Mouse (Mus musculus) ES-Bruce4 (cell line): Measurements from ENCODE around the gene Kat7.

ENCODE experiments used
- CTCF ChIP-seq: IDR thresholded peaks from one replicate; pipeline ENCODE4 v1.8.1; 2011; ENCODE audit warnings: low read depth, low read length
- EP300 ChIP-seq: IDR thresholded peaks from 2 replicates; pipeline ENCODE4 v1.6.1; 2011; ENCODE audit warnings: low read depth, low read length; ENCODE audit not compliant: insufficient read depth
- POLR2A ChIP-seq: IDR thresholded peaks from one replicate; pipeline ENCODE4 v1.8.1; 2011; ENCODE audit warnings: low read length; ENCODE audit not compliant: insufficient read depth

GRCm38 (mm10) chr11:95340664-95341063 is 30.6 kb upstream of the Kat7 start:
- TF ChIP-seq CTCF: no peak
- no peak for TF ChIP-seq EP300
- TF ChIP-seq POLR2A: no peak
